Mouse (Mus musculus): ENCODE measurements around the gene Itga9.

GRCm38 (mm10) chr9:118645698-118646355 lies 39.3 kb downstream of the Itga9 start:
- no peak for TF ChIP-seq POLR2AphosphoS2 (IDR thresholded peaks at IDR 0.05; ENCODE audit: insufficient read length, low read depth)
- no peak for TF ChIP-seq POLR2A (IDR thresholded peaks at IDR 0.05; ENCODE audit: insufficient read length, low read depth)
- no peak for TF ChIP-seq USF1 (IDR thresholded peaks at IDR 0.05; ENCODE audit: low read depth)
- no peak for TF ChIP-seq REST (IDR thresholded peaks at IDR 0.05; ENCODE audit: insufficient read depth, insufficient read length)
- no peak for TF ChIP-seq MYOG (IDR thresholded peaks at IDR 0.05; ENCODE audit: control insufficient read depth in 1 of 3, insufficient read depth in 1 of 3, insufficient read length in 2 of 3, low read depth in 2 of 3)
- no peak for TF ChIP-seq MAX (IDR thresholded peaks at IDR 0.05; ENCODE audit: low read depth)
- no peak for TF ChIP-seq E2F4 (IDR thresholded peaks at IDR 0.05; ENCODE audit: insufficient read depth)
- TF ChIP-seq CEBPB (IDR thresholded peaks at IDR 0.05; ENCODE audit: insufficient read depth, poor library complexity, severe bottlenecking), result no peak
- TF ChIP-seq TCF3 (IDR thresholded peaks at IDR 0.05; ENCODE audit: insufficient read length, low read depth), result no peak

Data from myocyte (in vitro differentiated cells).